Mouse (Mus musculus) heart, adult 9 months (tissue): ENCODE results near the gene Mfsd4b3.
"Not testable (repeated sequence)": the region's sequence is repeated elsewhere in the genome, so short reads cannot be mapped to it uniquely, and the experiment has no call there.

Source experiments
- DNase-seq, 2 experiments: peaks; one replicate each; pipeline ENCODE4 v3.0.0; 2022; ENCODE audit warnings: low spot score in 2 of 2

Gene Mfsd4b3

DNA sequence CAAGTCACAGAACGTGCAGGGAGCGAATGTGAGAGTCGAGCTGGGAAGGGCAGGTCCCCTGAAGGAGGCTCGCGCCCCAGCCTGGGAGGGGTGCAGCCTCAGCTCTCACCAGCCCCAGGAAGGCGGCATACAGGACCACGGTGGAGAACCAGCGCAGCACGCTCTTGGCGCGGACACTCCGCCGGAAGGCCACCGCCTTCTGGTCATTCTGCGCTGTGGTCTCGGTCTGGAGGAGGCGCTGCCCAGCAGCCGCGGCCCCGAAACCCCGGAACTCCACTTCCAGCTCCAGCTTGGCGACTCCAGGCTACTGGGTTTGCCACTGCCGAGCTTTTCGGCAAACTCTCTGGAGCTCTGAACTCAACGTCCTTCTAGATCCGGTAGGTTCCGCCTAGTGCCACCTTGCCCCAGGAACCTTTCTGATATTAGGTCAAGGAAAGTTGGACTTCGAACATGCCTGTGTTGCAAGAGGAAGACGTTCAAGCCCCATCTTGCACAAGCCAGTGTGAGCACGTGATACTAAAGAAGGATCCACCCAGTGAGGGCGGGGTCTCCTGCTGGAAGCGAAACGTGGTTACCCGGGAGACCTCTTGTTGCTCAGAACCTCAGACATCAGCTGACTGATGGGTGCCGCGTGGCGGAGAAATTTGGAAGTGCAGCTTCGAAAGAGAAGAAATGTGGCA lies at the start of gene Mfsd4b3:
Gene Mfsd4b3 (minus strand): TSS at position 393 of the 680 bp plus-strand sequence.
- DNase-seq, result peak; percentile 97 to 99

DNA sequence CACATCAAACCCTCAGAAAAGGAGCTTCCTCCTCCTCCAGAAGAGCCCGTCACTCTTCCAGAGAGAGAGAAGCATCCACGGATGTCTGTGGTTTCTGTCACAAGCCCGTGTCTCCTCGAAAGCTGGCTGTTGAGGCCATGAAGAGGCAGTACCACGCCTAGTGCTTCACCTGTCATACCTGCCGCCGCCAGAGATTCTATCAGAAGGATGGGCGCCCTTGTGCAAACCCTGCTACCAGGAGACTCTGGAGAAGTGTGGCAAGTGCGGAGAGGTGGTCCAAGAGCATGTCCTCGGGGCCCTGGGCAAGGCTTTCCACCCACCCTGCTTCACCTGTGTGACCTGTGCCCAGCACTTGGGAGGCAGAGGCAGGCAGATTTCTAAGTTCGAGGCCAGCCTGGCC lies 49.6 kb upstream of the Mfsd4b3 start:
- DNase-seq, result no peak

DNA sequence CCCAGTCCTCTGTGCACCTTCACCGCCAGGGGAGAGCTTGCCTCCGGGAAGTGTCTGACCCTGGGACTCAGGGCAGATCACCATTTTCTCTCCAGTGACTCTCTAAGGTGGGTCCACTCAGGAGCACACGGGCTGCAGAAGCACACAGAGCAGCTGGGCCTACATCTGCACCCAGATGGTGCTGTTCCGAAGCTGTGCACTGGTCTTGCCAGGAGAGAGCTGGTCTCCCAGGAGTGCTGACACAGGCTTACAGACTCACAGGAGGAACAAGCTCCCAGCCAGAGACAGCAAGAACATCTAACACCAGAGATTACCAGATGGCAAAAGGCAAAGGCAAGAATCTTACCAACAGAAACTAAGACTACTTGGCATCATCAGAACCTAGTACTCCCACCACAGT lies 48.9 kb upstream of the Mfsd4b3 start:
- not testable (repeated sequence) for DNase-seq

GRCm38 (mm10) chr10:40007953-40008352 lies 48.0 kb upstream of the Mfsd4b3 start:
- no peak for DNase-seq

- peak in 1 of 2 experiments; percentile 7 for DNase-seq
Measured at GRCm38 (mm10) chr10:40006963-40007362, 47.0 kb upstream of the Mfsd4b3 start.

- no peak for DNase-seq
Measured at GRCm38 (mm10) chr10:40000746-40001145, 40.8 kb upstream of the Mfsd4b3 start.

DNA sequence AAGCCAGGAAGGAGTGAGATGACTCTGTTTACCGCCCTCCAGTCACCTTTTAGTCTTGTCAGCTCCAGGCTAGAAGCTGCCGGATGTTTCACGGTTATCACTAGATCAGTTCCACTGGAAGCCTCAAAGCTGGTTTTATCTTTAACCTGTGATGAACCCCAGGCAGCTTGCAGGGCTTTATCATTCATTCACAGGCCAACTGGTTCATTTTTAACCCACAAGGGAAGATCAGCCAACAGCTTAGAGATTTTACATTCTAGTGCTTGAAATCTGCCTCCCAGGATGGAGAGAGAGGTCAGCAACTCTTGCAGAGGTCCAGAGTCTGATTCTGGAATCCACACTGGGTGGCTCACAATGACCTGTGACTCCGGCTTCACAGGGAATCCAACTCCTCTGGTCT lies 31.2 kb upstream of the Mfsd4b3 start:
- no peak for DNase-seq

- DNase-seq, result no peak
Measured at GRCm38 (mm10) chr10:39986466-39986865, 26.5 kb upstream of the Mfsd4b3 start, which contains the start of gene Mfsd4b5. Gene Mfsd4b5, minus strand, starts transcription at chr10:39986646.

- no peak for DNase-seq
Measured at GRCm38 (mm10) chr10:39982604-39983003, 22.7 kb upstream of the Mfsd4b3 start.

DNA sequence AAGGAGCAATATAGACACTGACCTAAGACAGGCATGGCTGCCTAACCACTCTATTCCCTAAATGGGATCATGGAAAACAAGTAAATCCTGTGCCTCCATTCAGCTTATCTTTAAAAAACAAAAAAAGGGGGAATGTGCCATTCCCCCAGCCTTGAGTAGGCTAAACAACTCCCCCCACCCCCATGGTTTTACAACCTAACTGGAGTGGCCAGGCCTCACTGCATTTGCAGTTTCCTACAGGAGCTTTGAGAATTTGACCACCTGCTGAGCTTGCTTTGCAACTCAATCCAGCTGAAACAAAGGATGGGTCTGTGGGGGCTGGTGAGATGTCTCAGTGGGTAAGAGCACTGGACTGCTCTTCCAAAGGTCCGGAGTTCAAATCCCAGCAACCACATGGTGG lies 18.3 kb upstream of the Mfsd4b3 start:
- DNase-seq, result no peak

- no peak for DNase-seq
Measured at GRCm38 (mm10) chr10:39977346-39977745, 17.4 kb upstream of the Mfsd4b3 start.

- no peak for DNase-seq
Measured at GRCm38 (mm10) chr10:39975771-39976170, 15.8 kb upstream of the Mfsd4b3 start.

GRCm38 (mm10) chr10:39974982-39975381 lies 15.0 kb upstream of the Mfsd4b3 start:
- DNase-seq, result no peak

DNA sequence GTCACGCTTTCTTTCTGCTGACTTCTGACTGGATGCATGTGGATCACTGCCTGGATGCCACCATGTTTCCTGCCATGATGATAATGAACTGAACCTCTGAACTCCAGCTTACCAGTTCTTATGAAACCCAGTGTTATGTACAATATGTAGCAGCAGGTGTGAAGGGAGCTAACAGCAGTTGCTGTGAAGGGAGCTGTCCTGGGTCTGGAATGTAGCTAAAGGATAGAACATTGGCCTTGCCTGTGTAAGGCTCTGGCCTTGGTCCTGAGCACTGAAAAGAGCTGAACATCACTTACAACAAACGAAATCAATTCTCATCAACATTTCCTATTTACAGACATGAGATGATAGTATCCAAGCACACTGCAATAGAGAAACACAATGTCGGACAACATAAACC lies 7.6 kb upstream of the Mfsd4b3 start:
- DNase-seq, result no peak

DNA sequence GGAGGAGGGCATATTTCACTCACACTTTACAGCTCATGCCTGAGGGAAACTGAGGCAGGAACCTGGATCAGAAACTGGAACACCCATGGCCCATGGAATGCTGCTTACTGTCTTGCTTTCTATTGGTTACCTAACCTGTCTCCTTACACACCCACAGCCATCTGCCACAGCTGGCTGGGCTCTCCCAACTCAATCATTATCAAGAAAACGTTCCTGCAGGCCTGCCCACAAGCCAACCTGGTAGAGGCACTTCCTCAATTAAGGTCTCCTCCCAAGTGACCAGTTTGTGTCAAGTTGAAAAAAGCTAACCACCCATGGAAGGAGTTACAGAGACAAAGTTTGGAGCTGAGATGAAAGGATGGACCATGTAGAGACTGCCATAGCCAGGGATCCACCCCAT lies 2.0 kb upstream of the Mfsd4b3 start:
- DNase-seq, result no peak

GRCm38 (mm10) chr10:39960441-39960822 lies 479 bp upstream of the Mfsd4b3 start:
- DNase-seq, result no peak

GRCm38 (mm10) chr10:39958266-39958665 lies 1.7 kb downstream of the Mfsd4b3 start:
- DNase-seq, result peak in 1 of 2 experiments; percentile 18

DNA sequence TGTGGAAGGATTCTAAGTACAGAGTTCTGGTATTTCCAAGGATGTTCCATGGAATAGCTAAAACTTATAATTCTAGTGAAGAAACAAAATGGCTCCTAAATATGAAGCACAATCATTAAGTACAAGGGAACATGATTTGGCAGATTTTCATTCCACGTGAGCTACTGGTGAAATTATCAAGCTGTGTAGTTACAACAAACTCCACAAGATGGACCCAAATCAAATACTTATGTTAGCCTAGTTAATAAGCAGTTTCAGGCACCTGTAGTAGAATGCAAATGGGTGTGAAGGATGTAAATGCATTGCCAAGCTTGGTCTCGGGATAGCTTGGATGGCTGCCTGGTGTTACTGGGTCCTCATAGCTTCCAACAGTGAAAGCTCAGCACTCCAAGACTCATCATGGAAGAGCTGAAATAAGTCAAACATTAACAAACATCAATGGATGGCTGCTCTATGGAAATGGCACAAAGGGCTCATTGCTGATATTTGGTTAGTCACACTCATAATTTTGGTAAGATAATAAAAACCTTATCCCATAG lies 3.5 kb downstream of the Mfsd4b3 start:
- DNase-seq, result no peak

DNA sequence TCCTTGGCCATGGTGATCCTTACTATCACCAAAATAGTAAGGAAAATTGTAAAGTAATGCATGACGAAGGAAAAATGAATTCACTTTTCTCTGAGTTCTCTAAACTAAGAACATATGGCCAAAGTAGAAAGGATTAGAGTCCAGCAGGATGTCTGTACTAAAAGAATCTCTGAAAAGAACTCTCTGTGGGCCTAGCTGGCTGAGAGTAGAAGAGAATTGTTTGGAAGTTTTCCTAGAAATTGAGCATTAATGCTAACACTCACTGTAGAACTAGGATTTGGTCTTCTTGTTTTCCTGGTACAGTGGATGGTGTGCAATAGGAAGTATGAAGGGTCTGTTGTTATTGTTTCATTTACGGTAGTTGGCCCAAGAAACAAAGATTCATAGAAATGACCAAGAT lies 4.8 kb downstream of the Mfsd4b3 start:
- no peak for DNase-seq

GRCm38 (mm10) chr10:39949377-39949954 lies 10.5 kb downstream of the Mfsd4b3 start:
- no peak for DNase-seq

- DNase-seq, result not testable (repeated sequence)
Measured at GRCm38 (mm10) chr10:39947195-39947594, 12.8 kb downstream of the Mfsd4b3 start.

- DNase-seq, result no peak
Measured at GRCm38 (mm10) chr10:39936553-39936952, 23.4 kb downstream of the Mfsd4b3 start.

DNA sequence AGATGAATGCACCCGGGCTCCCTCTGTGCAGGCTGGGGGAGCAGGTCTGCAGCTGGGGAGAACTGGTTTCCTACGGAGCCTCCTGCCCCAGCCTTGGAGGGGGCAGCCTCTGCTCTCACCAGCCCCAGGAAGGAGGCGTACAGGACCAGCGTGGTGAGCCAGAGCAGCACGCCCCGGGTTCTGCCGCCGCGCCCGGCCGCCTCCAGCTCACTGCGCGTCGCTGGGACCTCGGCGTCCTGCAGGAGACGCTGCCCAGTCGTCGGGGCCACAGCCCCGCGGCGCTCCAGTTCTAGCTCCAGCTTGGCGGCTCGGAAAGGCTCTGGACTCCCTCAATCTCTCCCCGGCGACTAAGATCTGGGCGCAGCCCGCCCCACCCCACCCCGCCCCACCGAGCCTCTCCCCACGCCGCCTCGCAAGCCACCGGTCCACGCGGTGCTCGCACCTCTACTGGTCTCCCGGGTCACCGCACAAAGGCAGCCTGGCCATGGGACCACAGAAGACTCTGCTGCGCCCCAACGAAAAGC lies 33.3 kb downstream of the Mfsd4b3 start, which contains the start of gene Mfsd4b2:
Gene Mfsd4b2 (minus strand): TSS at position 308 of the 524 bp plus-strand sequence.
- no peak for DNase-seq
